8 mouse cellular contexts compared by ENCODE assay signal in genomic region chr11:115177559-115178195, GRCm38 (mm10). TPM values are rescaled to one million over a fixed set of nuclear protein-coding genes. Genes with fewer than 3 reads are reported as not detected.
DNase-seq lines count a peak whose midpoint lies in the region; ATAC-seq and TF ChIP-seq lines count a peak whose summit lies in the region.

No protein-coding gene starts in this region.

- TF ChIP-seq POLR2A in limb, embryonic 14.5 days (IDR thresholded peaks at IDR 0.05; ENCODE audit: borderline replicate concordance, extremely low read depth, insufficient read depth, insufficient read length) = no peak

- peaks cover 33% of the 10 kb centered on the region for H3K4me1 ChIP-seq in lung, embryonic 16.5 days (replicated peaks; ENCODE audit: control insufficient read depth, insufficient read depth, low read length)
- H3K4me1 ChIP-seq in hindbrain, embryonic 15.5 days (replicated peaks) = peaks cover 72% of the 10 kb centered on the region
- peaks cover 28% of the 10 kb centered on the region for H3K4me1 ChIP-seq in limb, embryonic 14.5 days (ENCODE audit: control insufficient read depth, insufficient read depth, low read length)
- H3K4me1 ChIP-seq in stomach, embryonic 16.5 days (ENCODE audit: control insufficient read depth, insufficient read depth, low read length) = peaks cover 58% of the 10 kb centered on the region

- H3K27ac ChIP-seq in lung, embryonic 16.5 days (ENCODE audit: low read length) = 0 out of 2 replicates have a peak overlapping the region, but pooled peaks have one; percentile 12
- H3K27ac ChIP-seq in hindbrain, embryonic 15.5 days (replicated peaks) = peak overlapping the region; percentile 75
- no peak overlapping the region; the same call in 1 of the 2 replicates for H3K27ac ChIP-seq in limb, embryonic 14.5 days (replicated peaks; ENCODE audit: low read depth, low read length)
- peak overlapping the region; percentile 76 for H3K27ac ChIP-seq in stomach, embryonic 16.5 days (ENCODE audit: low read length)

- peak; percentile 8; the same call in 1 of the 2 replicates for ATAC-seq in lung, embryonic 16.5 days (ENCODE audit: low read depth)
- ATAC-seq in hindbrain, embryonic 15.5 days (ENCODE audit: low FRiP score, low read depth) = peak; percentile 78
- ATAC-seq in limb, embryonic 14.5 days (ENCODE audit: low FRiP score, low read depth) = no peak
- ATAC-seq in stomach, embryonic 16.5 days (ENCODE audit: insufficient read depth, low FRiP score) = peak; percentile 19
- ATAC-seq in erythroblast, adult 5-6 weeks (replicated peaks; ENCODE audit: low FRiP score, poor library complexity, severe bottlenecking) = no peak

- H3K9ac ChIP-seq in lung, embryonic 16.5 days (ENCODE audit: low read length) = peak overlapping the region; percentile 36; the same call in 1 of the 2 replicates
- H3K9ac ChIP-seq in hindbrain, embryonic 15.5 days = no peak overlapping the region
- H3K9ac ChIP-seq in limb, embryonic 14.5 days (ENCODE audit: low read depth, low read length, severe bottlenecking) = no peak overlapping the region
- H3K9ac ChIP-seq in stomach, embryonic 16.5 days (ENCODE audit: low read length) = peak overlapping the region; percentile 41

- intact Hi-C loops in left cerebral cortex, postnatal 14 days (cut with DNase I) = no loop called here

- H3K36me3 ChIP-seq in lung, embryonic 16.5 days (ENCODE audit: control insufficient read depth, insufficient read depth, low read length) = no peaks in the 10 kb centered on the region
- H3K36me3 ChIP-seq in hindbrain, embryonic 15.5 days = no peaks in the 10 kb centered on the region
- no peaks in the 10 kb centered on the region for H3K36me3 ChIP-seq in limb, embryonic 14.5 days (ENCODE audit: control insufficient read depth, insufficient read depth, low read length)
- H3K36me3 ChIP-seq in stomach, embryonic 16.5 days (ENCODE audit: control insufficient read depth, insufficient read depth, low read length) = no peaks in the 10 kb centered on the region

- no peak for DNase-seq in lung, postnatal 4 days
- DNase-seq in limb, embryonic 14.5 days (ENCODE audit: low spot score) = no peak
- DNase-seq in T-cell, adult 2 months (ENCODE audit: low spot score) = no peak
- no peak for DNase-seq in left cerebral cortex, postnatal 14 days (ENCODE audit: low spot score in 2 of 2)

- no peaks in the 10 kb centered on the region for H3K9me3 ChIP-seq in lung, embryonic 16.5 days (ENCODE audit: control insufficient read depth, low read length)
- H3K9me3 ChIP-seq in hindbrain, embryonic 15.5 days = no peaks in the 10 kb centered on the region
- no peaks in the 10 kb centered on the region for H3K9me3 ChIP-seq in limb, embryonic 14.5 days (ENCODE audit: control insufficient read depth, low read length)
- H3K9me3 ChIP-seq in stomach, embryonic 16.5 days (replicated peaks; ENCODE audit: control insufficient read depth, low read length) = no peaks in the 10 kb centered on the region

- H3K4me3 ChIP-seq in lung, embryonic 16.5 days (ENCODE audit: low read length) = no peak overlapping the region
- no peak overlapping the region for H3K4me3 ChIP-seq in hindbrain, embryonic 15.5 days
- no peak overlapping the region for H3K4me3 ChIP-seq in limb, embryonic 14.5 days (replicated peaks; ENCODE audit: low read length)
- H3K4me3 ChIP-seq in stomach, embryonic 16.5 days (replicated peaks; ENCODE audit: low read length) = peak overlapping the region; percentile 17

- 19% methylated on average over 10 of the region's 10 CpGs for WGBS in lung, embryonic 16.5 days
- 26% methylated on average over 10 of the region's 10 CpGs for WGBS in hindbrain, embryonic 15.5 days
- WGBS in limb, embryonic 14.5 days = 42% methylated on average over 10 of the region's 10 CpGs
- 23% methylated on average over 10 of the region's 10 CpGs for WGBS in stomach, embryonic 16.5 days

- 0 out of 2 replicates have a peak, but pooled peaks cover 2% of the 10 kb centered on the region for H3K27me3 ChIP-seq in lung, embryonic 16.5 days (ENCODE audit: control insufficient read depth, insufficient read depth, low read depth, low read length)
- H3K27me3 ChIP-seq in hindbrain, embryonic 15.5 days = peaks cover 15% of the 10 kb centered on the region; the same call in 1 of the 2 replicates
- 0 out of 2 replicates have a peak, but pooled peaks cover 5% of the 10 kb centered on the region for H3K27me3 ChIP-seq in limb, embryonic 14.5 days (ENCODE audit: control insufficient read depth, insufficient read depth, low read length)
- no peaks in the 10 kb centered on the region for H3K27me3 ChIP-seq in stomach, embryonic 16.5 days (ENCODE audit: control insufficient read depth, insufficient read depth, low read length)

- H3K4me2 ChIP-seq in lung, embryonic 16.5 days (ENCODE audit: low read depth, low read length) = no peak overlapping the region
- peak overlapping the region; percentile 24 for H3K4me2 ChIP-seq in hindbrain, embryonic 15.5 days
- peak overlapping the region; percentile 18; the same call in 1 of the 2 replicates for H3K4me2 ChIP-seq in limb, embryonic 14.5 days (replicated peaks; ENCODE audit: low read depth, low read length, severe bottlenecking)
- H3K4me2 ChIP-seq in stomach, embryonic 16.5 days (ENCODE audit: low read depth, low read length) = peak overlapping the region; percentile 40

RNA-seq across cellular contexts. Expression of gene Tmem104, which starts 9.6 kb away (rescaled TPM):
- polyA plus RNA-seq in lung, embryonic 16.5 days (2015; fragmentation: Nextera tagmentation; extraction: Ambion mirVana) = 8.6 and 9.1 TPM in 2 replicates
- 15.1 and 17.5 TPM in 2 replicates for polyA plus RNA-seq in hindbrain, embryonic 15.5 days (2015; fragmentation: Nextera tagmentation; extraction: Ambion mirVana)
- polyA plus RNA-seq in limb, embryonic 14.5 days (2012; rRNA removed) = 9.2 and 16.9 TPM in 2 replicates
- 11.4 and 12.4 TPM in 2 replicates for polyA plus RNA-seq in limb, embryonic 14.5 days (2014; fragmentation: Nextera tagmentation; extraction: Ambion mirVana)
- polyA plus RNA-seq in stomach, embryonic 16.5 days (2015; fragmentation: Nextera tagmentation; extraction: Ambion mirVana) = 8.3 and 9.7 TPM in 2 replicates
- 4.6 and 5.2 TPM in 2 replicates for total RNA-seq in erythroblast, adult 5-6 weeks (2015; ENCODE audit: low replicate concordance)
- 0.85 and 1.5 TPM in 2 replicates for total RNA-seq in erythroblast, adult 5-6 weeks (2017; ENCODE audit: low replicate concordance)
- total RNA-seq in left cerebral cortex, postnatal 14 days (2021) = 10 to 100 TPM; 15.1 to 18.7 TPM

RNA-seq across cellular contexts. Expression of gene Nat9, which starts 10.0 kb away (rescaled TPM):
- polyA plus RNA-seq in lung, embryonic 16.5 days (2015; fragmentation: Nextera tagmentation; extraction: Ambion mirVana) = 26.0 and 29.8 TPM in 2 replicates
- 19.1 and 20.4 TPM in 2 replicates for polyA plus RNA-seq in hindbrain, embryonic 15.5 days (2015; fragmentation: Nextera tagmentation; extraction: Ambion mirVana)
- polyA plus RNA-seq in limb, embryonic 14.5 days (2012; rRNA removed) = 25.6 and 32.1 TPM in 2 replicates
- polyA plus RNA-seq in limb, embryonic 14.5 days (2014; fragmentation: Nextera tagmentation; extraction: Ambion mirVana) = 20.0 and 24.3 TPM in 2 replicates
- polyA plus RNA-seq in stomach, embryonic 16.5 days (2015; fragmentation: Nextera tagmentation; extraction: Ambion mirVana) = 21.8 and 23.4 TPM in 2 replicates
- 3.1 and 8.8 TPM in 2 replicates for total RNA-seq in erythroblast, adult 5-6 weeks (2015; ENCODE audit: low replicate concordance)
- total RNA-seq in erythroblast, adult 5-6 weeks (2017; ENCODE audit: low replicate concordance) = 8.8 and 10.5 TPM in 2 replicates
- total RNA-seq in left cerebral cortex, postnatal 14 days (2021) = 10 to 100 TPM; 16.1 to 16.3 TPM

RNA-seq across cellular contexts. Expression of gene Slc9a3r1, which starts 14.5 kb away (rescaled TPM):
- 63.2 and 68.7 TPM in 2 replicates for polyA plus RNA-seq in lung, embryonic 16.5 days (2015; fragmentation: Nextera tagmentation; extraction: Ambion mirVana)
- 68.7 and 70.2 TPM in 2 replicates for polyA plus RNA-seq in hindbrain, embryonic 15.5 days (2015; fragmentation: Nextera tagmentation; extraction: Ambion mirVana)
- 19.1 and 22.0 TPM in 2 replicates for polyA plus RNA-seq in limb, embryonic 14.5 days (2012; rRNA removed)
- 29.9 and 33.7 TPM in 2 replicates for polyA plus RNA-seq in limb, embryonic 14.5 days (2014; fragmentation: Nextera tagmentation; extraction: Ambion mirVana)
- polyA plus RNA-seq in stomach, embryonic 16.5 days (2015; fragmentation: Nextera tagmentation; extraction: Ambion mirVana) = 136 and 138 TPM in 2 replicates
- 22.2 and 22.5 TPM in 2 replicates for total RNA-seq in erythroblast, adult 5-6 weeks (2015; ENCODE audit: low replicate concordance)
- 17.7 and 19.1 TPM in 2 replicates for total RNA-seq in erythroblast, adult 5-6 weeks (2017; ENCODE audit: low replicate concordance)
- 10 to 100 TPM; 76.2 to 83.0 TPM for total RNA-seq in left cerebral cortex, postnatal 14 days (2021)

RNA-seq across cellular contexts. Expression of gene Cd300lf, which starts 43.9 kb away (rescaled TPM):
- polyA plus RNA-seq in lung, embryonic 16.5 days (2015; fragmentation: Nextera tagmentation; extraction: Ambion mirVana) = 2.8 and 3.1 TPM in 2 replicates
- polyA plus RNA-seq in hindbrain, embryonic 15.5 days (2015; fragmentation: Nextera tagmentation; extraction: Ambion mirVana) = 0.17 and 0.34 TPM in 2 replicates
- 0.35 and 0.65 TPM in 2 replicates for polyA plus RNA-seq in limb, embryonic 14.5 days (2012; rRNA removed)
- 0.14 and 0.29 TPM in 2 replicates for polyA plus RNA-seq in limb, embryonic 14.5 days (2014; fragmentation: Nextera tagmentation; extraction: Ambion mirVana)
- polyA plus RNA-seq in stomach, embryonic 16.5 days (2015; fragmentation: Nextera tagmentation; extraction: Ambion mirVana) = 2.0 and 3.4 TPM in 2 replicates
- total RNA-seq in erythroblast, adult 5-6 weeks (2015; ENCODE audit: low replicate concordance) = 6.3 and 17.3 TPM in 2 replicates
- 11.3 and 13.7 TPM in 2 replicates for total RNA-seq in erythroblast, adult 5-6 weeks (2017; ENCODE audit: low replicate concordance)
- total RNA-seq in left cerebral cortex, postnatal 14 days (2021) = under 1 TPM; 0.59 to 0.62 TPM

Comparison
In these comparisons a context has a peak if more than half of its experiments do, and no peak if none do; other contexts are left out.
1. ATAC-seq: peak in lung, embryonic 16.5 days (single experiment), hindbrain, embryonic 15.5 days (single experiment) and stomach, embryonic 16.5 days (single experiment); none in limb, embryonic 14.5 days (single experiment) and erythroblast, adult 5-6 weeks (single experiment).
2. H3K9ac ChIP-seq: peak in lung, embryonic 16.5 days (single experiment) and stomach, embryonic 16.5 days (single experiment); none in hindbrain, embryonic 15.5 days (single experiment) and limb, embryonic 14.5 days (single experiment).